Mouse (Mus musculus): ENCODE data around the gene Trim25.

GRCm38 (mm10) chr11:88954803-88955202 lies 44.4 kb upstream of the Trim25 start:
- TF ChIP-seq CTCF (IDR thresholded peaks at IDR 0.05; ENCODE audit: control insufficient read depth, insufficient read depth, low read length) (no peak), POLR2A (IDR thresholded peaks at IDR 0.05; ENCODE audit: borderline replicate concordance, control insufficient read depth, low read depth, low read length) (no peak)
